Mouse (Mus musculus): Measurements from ENCODE around the gene Pck2.

GRCm38 (mm10) chr14:55596036-55596690, 56.1 kb downstream of the Pck2 start:
- TF ChIP-seq CTCF (IDR thresholded peaks at IDR 0.05; ENCODE audit: low read depth) (no peak), EP300 (optimal IDR thresholded peaks at IDR 0.05) (no peak)
